Mouse (Mus musculus): Measurements from ENCODE around the gene Etl4. TPM values are rescaled to one million over a fixed set of nuclear protein-coding genes. Genes with fewer than 3 reads are reported as not detected.

Gene Etl4
- polyA plus RNA-seq (2015; fragmentation: Nextera tagmentation; extraction: Ambion mirVana), result 3.2 and 3.9 TPM in 2 replicates

DNA sequence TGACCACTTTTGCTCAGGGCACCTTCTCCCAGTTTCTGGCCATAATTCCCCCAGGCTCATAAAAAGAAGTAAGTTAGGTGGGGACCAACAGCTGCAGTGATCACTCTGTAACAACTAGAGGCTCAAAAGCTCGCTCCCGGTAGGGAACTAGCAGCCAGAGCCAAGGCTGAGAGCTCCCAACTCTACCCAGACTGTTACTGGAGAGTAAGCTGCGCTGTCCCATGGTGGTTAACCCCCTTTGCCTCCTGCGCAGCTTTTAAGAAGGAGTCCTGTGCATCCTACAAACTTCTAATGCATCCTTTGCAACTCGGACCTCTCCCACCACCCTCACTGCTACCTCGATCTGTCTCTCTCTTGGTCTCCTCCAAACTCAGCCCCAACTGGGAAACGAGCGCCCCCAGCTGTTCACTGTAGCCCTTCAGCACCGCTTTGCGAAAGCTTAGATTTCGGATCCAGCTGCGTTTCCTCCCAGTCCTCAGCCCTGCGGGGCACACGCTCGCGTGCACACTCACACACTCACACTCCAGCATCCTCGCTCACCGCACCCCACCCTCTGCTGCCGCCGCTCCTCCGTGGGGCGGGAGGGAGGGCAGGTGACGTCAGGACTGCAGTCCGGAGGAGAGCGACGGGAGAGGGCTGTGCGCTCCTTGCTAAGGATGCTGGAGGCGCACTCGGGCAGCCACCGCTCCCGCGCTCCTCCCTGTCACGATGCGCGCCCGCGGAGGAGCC, at the start of gene Etl4:
Gene Etl4 (plus strand): TSS at position 610 of the 729 bp plus-strand sequence.
- peaks cover 13% of the 10 kb centered on the region for H3K4me1 ChIP-seq (replicated peaks)
- peak; percentile 97 for ATAC-seq (ENCODE audit: low FRiP score)
- H3K27ac ChIP-seq, result no peak within 1 kb of the TSS
- WGBS, result under 1% methylated on average over 37 of the region's 37 CpGs
- no peaks in the 10 kb centered on the region for H3K36me3 ChIP-seq
- H3K4me2 ChIP-seq, result peak within 1 kb of the TSS; percentile 98
- peaks cover 53% of the 10 kb centered on the region for H3K27me3 ChIP-seq
- peak within 1 kb of the TSS; percentile 67 for H3K9ac ChIP-seq
- H3K4me3 ChIP-seq, result peak within 1 kb of the TSS; percentile 60
- no peaks in the 10 kb centered on the region for H3K9me3 ChIP-seq

DNA sequence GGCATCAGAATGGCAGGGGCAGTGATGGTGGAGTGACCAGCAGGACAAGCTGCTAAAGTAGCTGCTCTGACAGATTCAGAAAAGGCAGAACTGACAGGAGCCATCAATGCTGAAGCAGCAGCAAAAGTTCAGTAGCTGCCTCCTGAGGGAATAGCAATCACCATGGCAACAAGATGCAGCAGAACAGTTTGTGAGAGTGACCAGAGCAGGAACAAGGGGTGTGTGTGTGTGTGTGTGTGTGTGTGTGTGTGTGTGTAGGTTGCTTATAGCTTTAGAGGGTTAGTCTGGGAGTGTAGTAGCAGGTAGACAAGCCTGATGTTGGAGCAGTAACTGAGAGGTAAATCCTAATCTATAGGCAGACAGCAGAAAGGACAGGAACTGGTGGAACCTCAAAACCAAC, 40.4 kb upstream of the Etl4 start:
- H3K4me1 ChIP-seq (replicated peaks), result no peaks in the 10 kb centered on the region
- no peaks in the 10 kb centered on the region for H3K9me3 ChIP-seq
- no peaks in the 10 kb centered on the region for H3K36me3 ChIP-seq
- no peak overlapping the region for H3K27ac ChIP-seq
- H3K27me3 ChIP-seq, result no peaks in the 10 kb centered on the region
- no peak overlapping the region for H3K4me2 ChIP-seq
- ATAC-seq (ENCODE audit: low FRiP score), result no peak
- H3K4me3 ChIP-seq, result no peak overlapping the region
- no peak overlapping the region for H3K9ac ChIP-seq

DNA sequence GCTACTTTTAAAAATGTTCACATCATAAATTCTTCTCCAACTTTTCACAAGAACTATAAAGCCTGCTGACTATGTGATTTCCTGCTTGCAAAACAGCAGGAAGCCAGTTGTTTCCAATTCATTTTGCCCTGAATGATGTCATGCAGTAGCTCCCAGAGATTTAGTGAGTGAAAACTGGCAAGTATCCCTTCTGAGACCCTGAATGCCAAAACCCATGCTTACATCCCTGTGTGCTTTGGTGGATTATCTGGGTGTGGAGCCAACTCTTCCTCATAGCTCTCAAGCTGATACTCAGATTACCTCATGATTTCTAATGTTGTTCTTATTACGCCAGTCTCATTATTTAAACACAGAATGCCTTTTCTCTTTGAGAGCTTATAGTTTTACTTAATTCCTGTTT, 37.7 kb upstream of the Etl4 start:
- no peak overlapping the region for H3K9ac ChIP-seq
- no peaks in the 10 kb centered on the region for H3K27me3 ChIP-seq
- no peaks in the 10 kb centered on the region for H3K4me1 ChIP-seq (replicated peaks)
- H3K9me3 ChIP-seq, result no peaks in the 10 kb centered on the region
- WGBS, result 87% methylated on average over 1 of the region's 1 CpGs
- H3K4me2 ChIP-seq, result no peak overlapping the region
- ATAC-seq (ENCODE audit: low FRiP score), result no peak
- no peak overlapping the region for H3K27ac ChIP-seq
- H3K36me3 ChIP-seq, result no peaks in the 10 kb centered on the region
- no peak overlapping the region for H3K4me3 ChIP-seq

DNA sequence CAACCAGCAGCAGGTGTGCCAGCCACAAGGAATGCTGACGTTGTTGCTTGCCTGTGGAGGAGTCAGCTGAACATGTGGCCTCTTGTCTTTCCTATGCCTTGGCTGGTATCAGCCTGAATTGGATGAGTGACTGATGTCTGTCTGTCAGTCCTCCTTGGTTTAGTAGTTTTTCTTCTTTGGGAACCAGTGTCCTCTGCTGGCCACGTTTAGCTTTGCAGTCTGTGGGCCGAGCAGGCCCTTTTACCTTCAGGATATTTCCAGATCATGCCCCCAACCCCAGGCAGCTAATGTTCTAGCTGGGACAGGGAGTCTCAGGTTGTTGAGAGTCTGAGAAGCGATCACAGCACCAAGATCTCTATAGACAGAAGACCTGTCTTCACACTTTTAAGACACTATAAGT, 18.7 kb upstream of the Etl4 start:
- no peaks in the 10 kb centered on the region for H3K27me3 ChIP-seq
- H3K36me3 ChIP-seq, result no peaks in the 10 kb centered on the region
- H3K9me3 ChIP-seq, result no peaks in the 10 kb centered on the region
- ATAC-seq (ENCODE audit: low FRiP score), result no peak
- H3K9ac ChIP-seq, result no peak overlapping the region
- H3K4me2 ChIP-seq, result no peak overlapping the region
- H3K4me3 ChIP-seq, result no peak overlapping the region
- H3K27ac ChIP-seq, result no peak overlapping the region
- WGBS, result 47% methylated on average over 4 of the region's 4 CpGs
- H3K4me1 ChIP-seq (replicated peaks), result no peaks in the 10 kb centered on the region

DNA sequence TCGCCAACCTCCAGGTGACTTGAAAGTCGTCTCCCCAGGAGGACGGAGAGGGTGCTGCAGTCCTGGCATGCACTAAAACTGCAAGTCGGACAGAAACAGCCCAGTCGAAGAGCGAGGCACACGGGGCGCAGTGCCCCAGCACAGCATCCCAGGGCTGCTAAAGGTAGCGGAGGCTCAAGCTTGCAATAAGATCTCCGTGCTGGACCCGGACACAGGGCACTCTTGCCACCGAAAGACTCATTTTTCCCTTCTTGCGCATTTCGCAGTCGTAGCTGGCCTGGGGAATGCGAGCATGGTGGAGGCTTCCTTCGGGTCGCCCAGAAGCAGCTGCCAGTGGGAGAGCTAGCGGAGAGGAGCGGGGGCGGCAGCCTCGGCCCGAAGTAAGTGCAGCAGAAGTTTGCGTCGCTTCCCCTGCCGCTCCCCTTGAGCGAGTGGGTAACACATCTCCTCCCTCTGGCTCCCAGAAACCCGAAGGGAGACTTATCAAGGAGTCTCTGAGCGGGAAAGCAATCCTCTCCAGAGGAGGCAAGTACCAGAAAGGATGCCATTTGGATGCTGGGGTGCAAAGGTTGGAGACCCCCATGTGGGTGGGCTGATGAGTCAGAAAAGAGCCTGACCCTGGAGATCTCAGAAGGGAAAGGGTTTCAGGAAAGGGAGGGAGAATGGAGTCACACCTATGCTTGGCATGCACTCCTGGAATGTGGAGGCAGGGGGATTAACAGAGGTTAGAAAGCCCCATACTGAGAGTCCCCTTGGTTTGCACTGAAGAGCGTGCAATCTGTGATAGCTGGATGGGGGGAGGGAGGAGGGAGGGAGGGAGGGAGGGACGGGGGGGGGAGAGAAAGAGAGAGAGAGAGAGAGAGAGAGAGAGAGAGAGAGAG, 560 bp downstream of the Etl4 start:
- under 1% methylated on average over 29 of the region's 31 CpGs for WGBS
- peak overlapping the region; percentile 60 for H3K4me3 ChIP-seq
- H3K4me1 ChIP-seq (replicated peaks), result peaks cover 13% of the 10 kb centered on the region
- peak overlapping the region; percentile 67 for H3K9ac ChIP-seq
- peak overlapping the region; percentile 98 for H3K4me2 ChIP-seq
- no peaks in the 10 kb centered on the region for H3K9me3 ChIP-seq
- H3K27me3 ChIP-seq, result peaks cover 53% of the 10 kb centered on the region
- H3K27ac ChIP-seq, result no peak overlapping the region
- ATAC-seq (ENCODE audit: low FRiP score), result peak; percentile 84
- H3K36me3 ChIP-seq, result no peaks in the 10 kb centered on the region

DNA sequence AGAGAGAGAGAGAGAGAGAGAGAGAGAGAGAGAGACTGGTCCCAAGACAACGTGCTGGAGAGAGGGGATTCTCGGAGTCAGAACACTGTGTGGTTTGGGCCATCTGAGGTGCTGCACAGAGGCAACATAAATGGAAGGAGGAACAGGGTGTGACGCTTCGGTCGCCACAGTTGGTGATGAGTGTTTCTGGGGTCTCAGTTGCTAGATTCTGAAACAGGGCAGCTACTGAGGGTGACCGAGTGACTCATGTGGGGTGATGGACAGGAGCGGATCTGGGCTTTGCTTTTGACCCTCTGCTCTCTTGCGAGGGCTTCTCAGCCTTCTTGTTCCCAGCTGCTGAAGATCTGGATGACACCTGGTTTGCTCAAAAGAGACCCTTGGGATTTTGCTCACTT, 1.2 kb downstream of the Etl4 start:
- no peak overlapping the region for H3K27ac ChIP-seq
- H3K27me3 ChIP-seq, result peaks cover 53% of the 10 kb centered on the region
- 3% methylated on average over 8 of the region's 8 CpGs for WGBS
- peak overlapping the region; percentile 98; the same call in 1 of the 2 replicates for H3K4me2 ChIP-seq
- H3K9ac ChIP-seq, result no peak overlapping the region
- peak overlapping the region; percentile 15 for H3K4me3 ChIP-seq
- peaks cover 13% of the 10 kb centered on the region for H3K4me1 ChIP-seq (replicated peaks)
- no peak for ATAC-seq (ENCODE audit: low FRiP score)
- H3K9me3 ChIP-seq, result no peaks in the 10 kb centered on the region
- no peaks in the 10 kb centered on the region for H3K36me3 ChIP-seq

DNA sequence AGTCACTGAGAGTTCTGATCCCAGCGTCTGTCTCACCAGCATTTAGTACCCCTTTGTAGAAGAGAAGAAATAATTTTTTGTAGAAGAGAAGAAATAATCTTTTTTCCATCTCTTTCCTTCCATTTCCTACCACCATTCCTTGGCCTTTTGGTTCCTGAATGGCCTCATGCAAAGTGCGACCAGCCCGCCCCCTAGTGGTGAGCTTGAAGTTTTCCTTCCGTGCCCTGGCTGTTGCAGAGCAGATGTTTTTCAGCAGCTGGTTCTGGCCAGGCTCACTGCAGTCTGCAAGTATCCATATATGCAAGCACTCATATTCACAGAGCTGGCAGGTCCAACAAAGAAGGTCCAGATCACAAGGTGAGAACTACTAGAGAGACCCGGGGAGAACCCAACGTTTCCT, 9.6 kb downstream of the Etl4 start:
- Histone ChIP-seq H3K9ac (no peak overlapping the region), H3K4me1 (replicated peaks) (no peaks in the 10 kb centered on the region), H3K27me3 (no peaks in the 10 kb centered on the region), H3K4me2 (no peak overlapping the region), H3K9me3 (no peaks in the 10 kb centered on the region), H3K4me3 (no peak overlapping the region), H3K27ac (no peak overlapping the region), H3K36me3 (no peaks in the 10 kb centered on the region)
- ATAC-seq (ENCODE audit: low FRiP score), result no peak
- 27% methylated on average over 6 of the region's 6 CpGs for WGBS

DNA sequence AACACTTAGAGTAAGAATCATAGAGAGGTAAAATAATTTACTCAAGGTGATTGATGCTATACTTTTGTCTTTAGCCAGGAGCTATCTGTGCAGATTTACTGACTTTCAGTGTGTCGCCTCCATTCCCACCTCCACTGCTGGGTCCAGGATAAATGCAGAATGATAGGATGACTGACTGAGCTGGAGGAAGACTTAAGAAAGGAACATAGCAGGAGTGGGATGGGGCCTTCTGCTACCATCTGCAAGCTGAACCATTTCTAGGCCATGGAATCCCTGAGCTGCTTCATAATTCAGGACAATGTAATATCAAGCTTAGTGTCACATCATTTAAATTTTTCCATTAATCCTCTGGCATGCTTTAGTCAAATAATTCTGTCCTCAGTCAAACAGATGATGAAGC, 20.4 kb downstream of the Etl4 start:
- 83% methylated on average over 1 of the region's 1 CpGs for WGBS
- H3K4me1 ChIP-seq (replicated peaks), result no peaks in the 10 kb centered on the region

DNA sequence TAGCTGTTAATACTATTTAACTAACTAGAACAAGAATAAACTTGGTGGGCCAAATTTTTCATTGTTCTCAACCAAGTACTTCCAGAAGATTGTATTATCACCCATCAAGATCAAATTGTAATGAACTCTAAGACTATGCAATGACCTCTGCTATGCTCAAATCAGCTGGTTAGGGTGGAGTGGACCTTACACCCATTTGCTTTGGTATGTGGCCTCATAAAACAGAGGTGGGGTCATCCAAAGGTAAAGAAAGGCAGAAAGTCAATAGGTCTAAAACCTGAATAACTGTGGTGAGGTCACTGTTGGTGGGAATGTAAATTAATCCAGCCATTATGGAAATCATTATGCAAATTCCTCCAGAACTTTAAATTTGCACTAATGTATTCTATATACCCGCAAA, 24.3 kb downstream of the Etl4 start:
- H3K4me1 ChIP-seq (replicated peaks), result no peaks in the 10 kb centered on the region
- no peak overlapping the region for H3K9ac ChIP-seq
- H3K4me3 ChIP-seq, result no peak overlapping the region
- WGBS, result 75% methylated on average over 1 of the region's 1 CpGs
- no peak for ATAC-seq (ENCODE audit: low FRiP score)
- no peak overlapping the region for H3K4me2 ChIP-seq
- no peaks in the 10 kb centered on the region for H3K9me3 ChIP-seq
- no peaks in the 10 kb centered on the region for H3K27me3 ChIP-seq
- no peaks in the 10 kb centered on the region for H3K36me3 ChIP-seq
- H3K27ac ChIP-seq, result no peak overlapping the region

More for the DNA sequence above, 20.4 kb downstream of the Etl4 start:
- no peak for ATAC-seq (ENCODE audit: low FRiP score)
- Histone ChIP-seq H3K27ac (no peak overlapping the region), H3K36me3 (no peaks in the 10 kb centered on the region), H3K9ac (no peak overlapping the region), H3K4me2 (no peak overlapping the region), H3K27me3 (no peaks in the 10 kb centered on the region), H3K9me3 (no peaks in the 10 kb centered on the region), H3K4me3 (no peak overlapping the region)

DNA sequence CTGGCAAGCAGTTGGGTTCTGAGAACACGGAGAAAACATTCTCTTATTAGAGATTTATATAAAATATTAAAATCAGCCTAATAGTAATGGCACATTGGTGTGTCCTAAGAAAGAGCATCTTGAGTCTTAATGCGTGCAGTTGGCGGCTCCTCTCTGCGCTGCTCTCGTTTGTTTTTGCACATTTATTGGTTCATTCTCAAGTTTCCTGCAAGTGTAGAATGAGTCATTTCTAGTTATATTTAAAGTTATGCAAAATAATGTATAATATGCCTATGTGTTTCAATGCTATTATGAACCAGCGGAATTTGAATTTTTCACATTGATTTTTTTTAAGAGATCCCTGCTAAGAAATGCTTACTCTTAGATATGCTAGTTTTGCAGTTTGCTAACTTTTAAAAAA, 35.6 kb downstream of the Etl4 start:
- H3K27me3 ChIP-seq, result no peaks in the 10 kb centered on the region
- 92% methylated on average over 6 of the region's 6 CpGs for WGBS

DNA sequence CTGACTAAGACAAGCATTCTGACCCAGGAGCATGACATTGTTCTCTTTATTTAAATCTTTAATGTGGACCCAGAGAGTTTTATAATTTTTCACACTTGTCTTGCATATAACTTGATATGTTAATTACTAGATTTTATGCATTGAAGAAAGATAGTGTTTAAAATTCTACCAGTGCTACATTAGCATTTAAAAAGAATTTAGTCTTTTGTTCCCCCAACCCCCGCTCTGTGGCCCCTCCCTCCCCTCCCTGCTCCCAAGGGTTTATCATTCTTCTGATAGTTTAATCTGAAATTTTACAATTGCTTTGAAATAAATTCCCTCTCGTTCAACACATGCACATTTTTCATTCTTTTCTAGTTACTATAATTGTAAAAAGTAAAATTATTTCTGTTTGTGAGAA, 43.4 kb downstream of the Etl4 start:
- WGBS, result 59% methylated on average over 2 of the region's 2 CpGs
- Histone ChIP-seq H3K36me3 (no peaks in the 10 kb centered on the region), H3K4me2 (no peak overlapping the region), H3K4me1 (replicated peaks) (no peaks in the 10 kb centered on the region), H3K4me3 (no peak overlapping the region), H3K27ac (no peak overlapping the region), H3K27me3 (no peaks in the 10 kb centered on the region), H3K9me3 (no peaks in the 10 kb centered on the region), H3K9ac (no peak overlapping the region)
- ATAC-seq (ENCODE audit: low FRiP score), result no peak

More for the DNA sequence above, 35.6 kb downstream of the Etl4 start:
- Histone ChIP-seq H3K27ac (no peak overlapping the region), H3K9ac (no peak overlapping the region), H3K4me3 (no peak overlapping the region), H3K4me2 (no peak overlapping the region), H3K9me3 (no peaks in the 10 kb centered on the region), H3K36me3 (no peaks in the 10 kb centered on the region), H3K4me1 (replicated peaks) (no peaks in the 10 kb centered on the region)
- no peak for ATAC-seq (ENCODE audit: low FRiP score)

DNA sequence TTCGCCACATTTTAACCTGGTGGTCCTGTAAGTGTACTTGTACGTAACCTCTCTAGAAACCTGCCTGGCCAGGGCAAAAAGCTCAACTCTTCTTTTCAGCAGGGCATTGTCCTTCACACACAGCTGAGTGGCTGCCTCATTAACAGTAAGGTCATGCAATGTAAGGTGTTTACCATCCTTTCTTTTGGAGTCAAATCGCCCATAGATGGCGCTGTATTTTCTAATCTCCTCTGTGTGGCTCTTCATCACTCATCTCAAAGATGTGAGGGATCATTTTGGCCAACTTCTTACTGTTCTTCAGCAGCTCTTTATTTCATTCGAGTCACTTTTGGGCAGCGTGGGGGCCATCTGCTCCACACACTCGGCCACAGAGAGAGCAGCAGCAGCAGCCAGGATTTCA, 56.9 kb downstream of the Etl4 start:
- 59% methylated on average over 7 of the region's 7 CpGs for WGBS
- no peaks in the 10 kb centered on the region for H3K9me3 ChIP-seq
- H3K36me3 ChIP-seq, result no peaks in the 10 kb centered on the region
- no peaks in the 10 kb centered on the region for H3K27me3 ChIP-seq
- no peak overlapping the region for H3K27ac ChIP-seq
- H3K4me1 ChIP-seq (replicated peaks), result no peaks in the 10 kb centered on the region
- no peak overlapping the region for H3K9ac ChIP-seq
- no peak overlapping the region for H3K4me2 ChIP-seq
- no peak overlapping the region for H3K4me3 ChIP-seq
- ATAC-seq (ENCODE audit: low FRiP score), result no peak
